Mouse (Mus musculus) central nervous system, embryonic 14 days (tissue): ENCODE data around the gene Gm28036. TPM values are rescaled to one million over a fixed set of nuclear protein-coding genes. Genes with fewer than 3 reads are reported as not detected.

Source experiments
- polyA plus RNA-seq: library from polyadenylated mRNA; depleted of rRNA; stranded (reverse); fragments of >200 nt; gene quantifications from 2 replicates; pipeline ENCODE4 v1.2.3, GENCODE M21; 2012; rRNA removed

Gene Gm28036
- polyA plus RNA-seq = 12.9 and 13.2 TPM in 2 replicates

GRCm38 (mm10) chr2:156126992-156127391, at the start of gene Gm28036:
Gene Gm28036, minus strand, starts transcription at chr2:156127092.

GRCm38 (mm10) chr2:156143953-156144724, 17.2 kb upstream of the Gm28036 start, which contains the start of the genes Romo1 and Nfs1:
Gene Romo1, plus strand, starts transcription at chr2:156144039.
Gene Nfs1, minus strand, starts transcription at chr2:156144186.

GRCm38 (mm10) chr2:156111358-156112079, 15.4 kb downstream of the Gm28036 start, which contains the start of the genes Cpne1 and Rbm12:
Gene Cpne1, minus strand, starts transcription at chr2:156111965.
Gene Rbm12, minus strand, starts transcription at chr2:156111978.

GRCm38 (mm10) chr2:156065099-156066041, 61.5 kb downstream of the Gm28036 start, which contains the start of gene Spag4:
Gene Spag4, plus strand, starts transcription at chr2:156065175.

GRCm38 (mm10) chr2:156052816-156053215, 74.1 kb downstream of the Gm28036 start, which contains the start of gene Fer1l4:
Gene Fer1l4, minus strand, starts transcription at chr2:156052947.

Other genes with a start within 250 kb of the Gm28036 start
- gene Uqcc1, start 196.8 kb downstream of the Gm28036 start, polyA plus RNA-seq = 48.4 and 50.8 TPM in 2 replicates
- not detected in 2 replicates for gene Gm15557, start 186.4 kb downstream of the Gm28036 start, polyA plus RNA-seq
- gene Gdf5, start 181.7 kb downstream of the Gm28036 start, polyA plus RNA-seq = 1.2 and 2.2 TPM in 2 replicates
- gene Cep250, start 170.6 kb downstream of the Gm28036 start, polyA plus RNA-seq = 23.8 and 26.5 TPM in 2 replicates
- gene 6430550D23Rik, start 119.1 kb downstream of the Gm28036 start, polyA plus RNA-seq = 3.9 and 4.1 TPM in 2 replicates
- gene Ergic3, start 119.0 kb downstream of the Gm28036 start, polyA plus RNA-seq = 364 and 378 TPM in 2 replicates
- gene Fer1l4, start 74.1 kb downstream of the Gm28036 start, polyA plus RNA-seq = 0.05 TPM in 2 replicates
- gene Spag4, start 61.9 kb downstream of the Gm28036 start, polyA plus RNA-seq = 9.0 and 11.0 TPM in 2 replicates
- 72.3 and 85.1 TPM in 2 replicates for gene Cpne1, start 15.1 kb downstream of the Gm28036 start, polyA plus RNA-seq
- gene Rbm12, start 15.1 kb downstream of the Gm28036 start, polyA plus RNA-seq = 25.2 and 25.7 TPM in 2 replicates
- gene Romo1, start 16.9 kb upstream of the Gm28036 start, polyA plus RNA-seq = 400 and 406 TPM in 2 replicates
- gene Nfs1, start 17.1 kb upstream of the Gm28036 start, polyA plus RNA-seq = 31.2 and 36.0 TPM in 2 replicates
- gene Rbm39, start 53.1 kb upstream of the Gm28036 start, polyA plus RNA-seq = 194 and 214 TPM in 2 replicates
- gene Phf20, start 69.4 kb upstream of the Gm28036 start, polyA plus RNA-seq = 26.2 and 28.2 TPM in 2 replicates
- gene Cnbd2, start 185.2 kb upstream of the Gm28036 start, polyA plus RNA-seq = 4.8 and 5.8 TPM in 2 replicates
- 109 and 118 TPM in 2 replicates for gene Scand1, start 185.6 kb upstream of the Gm28036 start, polyA plus RNA-seq